Comparison of ENCODE assay signal across 11 mouse cellular contexts in the genomic region with DNA sequence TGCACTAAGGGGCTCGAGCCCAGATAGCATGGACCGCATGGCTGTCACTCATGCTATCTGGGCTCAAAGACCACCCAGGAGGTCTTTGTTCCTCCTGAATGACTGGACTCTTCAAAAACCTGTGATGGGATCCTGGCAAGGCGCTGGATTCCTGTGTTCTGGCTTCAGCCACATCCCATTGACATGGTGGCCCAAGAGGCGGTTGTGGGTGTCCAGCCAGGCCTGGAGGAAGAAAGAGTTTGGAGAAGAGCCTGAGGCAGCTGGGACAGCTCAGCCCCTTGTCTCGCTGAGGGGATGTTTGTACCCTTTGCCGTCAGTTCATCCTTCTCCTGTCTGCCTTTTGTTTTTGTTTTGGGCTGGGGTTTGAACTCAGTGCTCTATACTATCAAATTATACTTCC. TPM values are rescaled to one million over a fixed set of nuclear protein-coding genes. Genes with fewer than 3 reads are reported as not detected.
DNase-seq lines count a peak whose midpoint lies in the region; ATAC-seq and TF ChIP-seq lines count a peak whose summit lies in the region.
"Had no signal": no experiment of that assay in that cellular context is flagged by ENCODE, and none has a peak within 500 bp of the region (broad histone marks: within the 10 kb centered on the region; RNA-seq: fewer than 3 reads in every experiment).

No protein-coding gene starts in this region.

- H3K4me3 ChIP-seq in kidney, embryonic 16.5 days (ENCODE audit: low read length): no peak overlapping the region
- H3K4me3 ChIP-seq in layer of hippocampus, adult 2 months: no peak overlapping the region
- H3K4me3 ChIP-seq: forebrain, embryonic 12.5 days had no signal

- peak overlapping the region; percentile 52 for H3K27ac ChIP-seq in kidney, embryonic 16.5 days (ENCODE audit: low read length)
- H3K27ac ChIP-seq in layer of hippocampus, adult 2 months: no peak overlapping the region
- H3K27ac ChIP-seq: forebrain, embryonic 12.5 days had no signal

- no peaks in the 10 kb centered on the region for H3K27me3 ChIP-seq in kidney, embryonic 16.5 days (ENCODE audit: insufficient read depth, low read length)
- H3K27me3 ChIP-seq: forebrain, embryonic 12.5 days had no signal

- no peak overlapping the region for H3K9ac ChIP-seq in kidney, embryonic 16.5 days (replicated peaks; ENCODE audit: low read length)
- H3K9ac ChIP-seq: forebrain, embryonic 12.5 days had no signal

- no peak for ATAC-seq in kidney, embryonic 16.5 days (ENCODE audit: low FRiP score, low TSS enrichment)

- no peak overlapping the region for H3K4me2 ChIP-seq in kidney, embryonic 16.5 days (replicated peaks; ENCODE audit: low read depth, low read length)
- H3K4me2 ChIP-seq: forebrain, embryonic 12.5 days had no signal

- H3K36me3 ChIP-seq in kidney, embryonic 16.5 days (ENCODE audit: insufficient read depth, low read length): peaks cover 25% of the 10 kb centered on the region

- no peak for TF ChIP-seq CTCF in layer of hippocampus, adult 2 months (conservative IDR thresholded peaks at IDR 0.05)

- DNase-seq in adrenal gland, postnatal 14 days: peak; percentile 5
- DNase-seq in adrenal gland, postnatal 25 days: no peak
- peak; percentile 26 for DNase-seq in kidney, adult 9 months
- DNase-seq in kidney, adult 11 months: no peak
- peak; percentile 56 for DNase-seq in lung, postnatal 36 days
- DNase-seq in thymus, postnatal 0 days (ENCODE audit: low spot score): no peak
- no peak for DNase-seq in layer of hippocampus, adult 2 months (ENCODE audit: low spot score in 2 of 2)
- DNase-seq: thymus, postnatal 25 days had no signal

- WGBS in kidney, embryonic 16.5 days: 65% methylated on average over 6 of the region's 6 CpGs

- no peaks in the 10 kb centered on the region for H3K9me3 ChIP-seq in kidney, embryonic 16.5 days (ENCODE audit: low read length)
- H3K9me3 ChIP-seq: forebrain, embryonic 12.5 days had no signal

- H3K4me1 ChIP-seq in kidney, embryonic 16.5 days (ENCODE audit: insufficient read depth, low read length): peaks cover 38% of the 10 kb centered on the region

RNA-seq across cellular contexts. Expression of a gene that starts 4.6 kb away (rescaled TPM):
- total RNA-seq in adrenal gland, postnatal 14 days (2021): 55.6 and 58.5 TPM in 2 replicates
- 61.7 and 74.3 TPM in 2 replicates for total RNA-seq in adrenal gland, postnatal 25 days (2021)
- polyA plus RNA-seq in kidney, embryonic 16.5 days (2015; fragmentation: Nextera tagmentation; extraction: Ambion mirVana): 109 and 112 TPM in 2 replicates
- polyA plus RNA-seq in thymus, postnatal 0 days (2015; fragmentation: Nextera tagmentation; extraction: Ambion mirVana): 88.2 and 93.1 TPM in 2 replicates
- total RNA-seq in layer of hippocampus, adult 2 months (2021): 10 to 100 TPM; 43.0 to 46.1 TPM

RNA-seq across cellular contexts. Expression of a gene that starts 4.8 kb away (rescaled TPM):
- 59.8 and 59.9 TPM in 2 replicates for total RNA-seq in adrenal gland, postnatal 14 days (2021)
- 79.2 and 106 TPM in 2 replicates for total RNA-seq in adrenal gland, postnatal 25 days (2021)
- polyA plus RNA-seq in kidney, embryonic 16.5 days (2015; fragmentation: Nextera tagmentation; extraction: Ambion mirVana): 81.2 and 88.6 TPM in 2 replicates
- polyA plus RNA-seq in thymus, postnatal 0 days (2015; fragmentation: Nextera tagmentation; extraction: Ambion mirVana): 41.6 and 43.3 TPM in 2 replicates
- total RNA-seq in layer of hippocampus, adult 2 months (2021): 10 to 100 TPM; 13.2 to 13.3 TPM

RNA-seq across cellular contexts. Expression of a gene that starts 13.3 kb away (rescaled TPM):
- 13.3 and 25.0 TPM in 2 replicates for total RNA-seq in adrenal gland, postnatal 14 days (2021)
- 29.1 and 32.1 TPM in 2 replicates for total RNA-seq in adrenal gland, postnatal 25 days (2021)
- polyA plus RNA-seq in kidney, embryonic 16.5 days (2015; fragmentation: Nextera tagmentation; extraction: Ambion mirVana): 0.95 and 1.9 TPM in 2 replicates
- 21.5 and 24.5 TPM in 2 replicates for polyA plus RNA-seq in thymus, postnatal 0 days (2015; fragmentation: Nextera tagmentation; extraction: Ambion mirVana)
- 1 to 10 TPM; 9.4 TPM for total RNA-seq in layer of hippocampus, adult 2 months (2021)

RNA-seq across cellular contexts. Expression of a gene that starts 13.5 kb away (rescaled TPM):
- not detected in 2 replicates for total RNA-seq in adrenal gland, postnatal 14 days (2021)
- total RNA-seq in adrenal gland, postnatal 25 days (2021): not detected in 2 replicates
- 0.18 TPM in 1 of 2 replicates, not detected in the other for polyA plus RNA-seq in kidney, embryonic 16.5 days (2015; fragmentation: Nextera tagmentation; extraction: Ambion mirVana)
- 1.5 and 2.2 TPM in 2 replicates for polyA plus RNA-seq in thymus, postnatal 0 days (2015; fragmentation: Nextera tagmentation; extraction: Ambion mirVana)
- total RNA-seq in layer of hippocampus, adult 2 months (2021): not detected
- total RNA-seq: left cerebral cortex, postnatal 25 days had no signal

RNA-seq across cellular contexts. Expression of a gene that starts 14.2 kb away (rescaled TPM):
- total RNA-seq in adrenal gland, postnatal 14 days (2021): 0.22 and 0.79 TPM in 2 replicates
- 0.15 and 0.33 TPM in 2 replicates for total RNA-seq in adrenal gland, postnatal 25 days (2021)
- 0.19 and 0.42 TPM in 2 replicates for polyA plus RNA-seq in kidney, embryonic 16.5 days (2015; fragmentation: Nextera tagmentation; extraction: Ambion mirVana)
- 0.06 TPM in 1 of 2 replicates, not detected in the other for polyA plus RNA-seq in thymus, postnatal 0 days (2015; fragmentation: Nextera tagmentation; extraction: Ambion mirVana)
- total RNA-seq in layer of hippocampus, adult 2 months (2021): 1,000 to 10,000 TPM; 1,342 to 1,423 TPM

Comparison
In these comparisons a context has a peak if more than half of its experiments do, and no peak if none do; other contexts are left out.
1. DNase-seq: peak in adrenal gland, postnatal 14 days (single experiment), kidney, adult 9 months (single experiment) and lung, postnatal 36 days (single experiment); none in adrenal gland, postnatal 25 days (single experiment), kidney, adult 11 months (single experiment), thymus, postnatal 0 days (single experiment) and layer of hippocampus, adult 2 months (0 of 2).